Mouse (Mus musculus) liver, adult 2 months (tissue): ENCODE measurements at regions not wholly inside any gene's neighbourhood (a gene's known extent, or its start where the extent isn't known, plus 50 kb on each side); places are given as distances from the start of the nearest gene placed in this dataset.

Experiments used
- CTCF ChIP-seq: fragments of 200-500 bp; IDR thresholded peaks from 2 replicates; pipeline ENCODE4 v1.5.1; 2011; ENCODE audit warnings: low read depth, low read length, control low read depth
- POLR2A ChIP-seq: fragments of 200-500 bp; IDR thresholded peaks from 2 replicates; pipeline ENCODE4 v1.6.1; 2011; ENCODE audit warnings: low read length, control low read depth; ENCODE audit not compliant: insufficient read depth; ENCODE audit errors: extremely low read depth

- TF ChIP-seq POLR2A (no peak), CTCF (no peak)
Observed at GRCm38 (mm10) chr5:133505661-133506060, 593.9 kb upstream of the Castor2 start.
